Mouse (Mus musculus): ENCODE measurements at regions not wholly inside any gene's neighbourhood (a gene's known extent, or its start where the extent isn't known, plus 50 kb on each side); places are given as distances from the start of the nearest gene placed in this dataset.

DNA sequence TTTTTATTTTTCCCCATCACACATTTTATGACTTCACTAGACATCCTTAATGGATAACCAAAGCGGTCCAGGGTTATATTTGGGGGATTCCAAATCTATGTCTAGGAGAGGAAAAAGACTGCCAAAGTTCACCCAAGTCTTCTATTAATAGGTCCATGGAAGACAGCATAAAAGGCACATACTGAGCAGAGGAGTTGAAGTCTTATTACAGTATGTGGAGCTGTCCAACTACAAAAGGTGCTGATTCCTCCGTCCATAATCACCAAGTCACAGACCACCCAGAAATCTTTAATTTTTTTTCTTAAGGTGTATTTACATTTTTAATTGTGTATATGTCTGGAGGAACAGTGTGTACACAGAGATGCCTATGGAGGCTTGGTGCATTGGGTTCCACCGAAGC is 166.3 kb downstream of the Minar1 start:
- no peaks in the 10 kb centered on the region for H3K27me3 ChIP-seq (ENCODE audit: control insufficient read depth, insufficient read depth, low read length)
- no peak for DNase-seq (ENCODE audit: low read depth in 3 of 3, low spot score in 3 of 3)
- WGBS (ENCODE audit: insufficient replicate concordance) = 57% methylated on average over 3 of the region's 3 CpGs

DNA sequence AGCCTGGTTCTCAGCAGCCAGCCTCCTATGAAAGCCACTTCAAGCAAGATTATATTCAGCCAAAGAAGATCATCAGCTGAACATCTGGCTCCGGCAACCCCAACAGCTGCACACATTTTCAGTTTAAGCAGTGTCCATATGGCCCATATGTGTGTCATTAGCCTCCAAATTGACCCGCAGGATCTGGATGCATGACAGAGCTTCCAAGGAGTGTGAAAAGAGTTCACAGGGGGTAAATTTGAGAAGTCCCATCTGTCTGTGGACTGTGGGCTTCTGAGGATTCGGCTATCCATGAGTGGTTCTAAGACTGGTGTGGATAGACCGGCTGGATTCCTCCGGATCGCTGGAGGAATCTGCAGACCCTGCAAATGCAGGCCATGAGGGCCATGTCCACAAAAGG is 173.3 kb downstream of the Minar1 start:
- Histone ChIP-seq H3K4me1 (replicated peaks; ENCODE audit: control insufficient read depth in 2 of 2, insufficient read depth in 2 of 2, low read length in 1 of 2) (no peaks in the 10 kb centered on the region), H3K36me3 (replicated peaks; ENCODE audit: control insufficient read depth, insufficient read depth, low read depth) (no peaks in the 10 kb centered on the region), H3K9me3 (ENCODE audit: control insufficient read depth, low read length) (no peaks in the 10 kb centered on the region), H3K27me3 (ENCODE audit: control insufficient read depth, insufficient read depth, low read length) (no peaks in the 10 kb centered on the region), H3K9ac (replicated peaks) (no peak overlapping the region), H3K27ac (no peak overlapping the region), H3K4me3 (ENCODE audit: insufficient read depth in 1 of 2, low read depth in 2 of 2, low read length in 2 of 2) (no peak overlapping the region), H3K4me2 (ENCODE audit: low read depth) (no peak overlapping the region)
- DNase-seq (ENCODE audit: low read depth in 3 of 3, low spot score in 3 of 3) (no peak), ATAC-seq (ENCODE audit: insufficient read depth) (no peak)
- TF ChIP-seq EP300 (IDR thresholded peaks at IDR 0.05; ENCODE audit: low read depth) (no peak), CTCF (IDR thresholded peaks at IDR 0.05; ENCODE audit: low read depth) (no peak)
- WGBS (ENCODE audit: insufficient replicate concordance) = 66% methylated on average over 6 of the region's 6 CpGs

More for the DNA sequence above, 166.3 kb downstream of the Minar1 start:
- no peak overlapping the region for H3K27ac ChIP-seq
- no peak overlapping the region for H3K9ac ChIP-seq (replicated peaks)
- no peak for ATAC-seq (ENCODE audit: insufficient read depth)
- no peak overlapping the region for H3K4me3 ChIP-seq (ENCODE audit: insufficient read depth in 1 of 2, low read depth in 2 of 2, low read length in 2 of 2)
- no peaks in the 10 kb centered on the region for H3K4me1 ChIP-seq (replicated peaks; ENCODE audit: control insufficient read depth in 2 of 2, insufficient read depth in 2 of 2, low read length in 1 of 2)
- TF ChIP-seq EP300 (IDR thresholded peaks at IDR 0.05; ENCODE audit: low read depth) = no peak
- TF ChIP-seq CTCF (IDR thresholded peaks at IDR 0.05; ENCODE audit: low read depth) = no peak
- H3K4me2 ChIP-seq (ENCODE audit: low read depth) = no peak overlapping the region
- no peaks in the 10 kb centered on the region for H3K9me3 ChIP-seq (ENCODE audit: control insufficient read depth, low read length)
- H3K36me3 ChIP-seq (replicated peaks; ENCODE audit: control insufficient read depth, insufficient read depth, low read depth) = no peaks in the 10 kb centered on the region

All from liver, embryonic 14.5 days (tissue).